Mouse (Mus musculus): ENCODE measurements around the gene Uimc1. TPM values are rescaled to one million over a fixed set of nuclear protein-coding genes. Genes with fewer than 3 reads are reported as not detected.

Uimc1 gene
- polyA plus RNA-seq (2012; rRNA removed), result 9.8 and 11.8 TPM in 2 replicates

GRCm38 (mm10) chr13:55099726-55100478, at the start of gene Uimc1:
Gene Uimc1 (minus strand): TSS chr13:55100300.

GRCm38 (mm10) chr13:55133448-55133847, 33.3 kb upstream of the Uimc1 start, which contains the start of gene Gm17617:
Gene Gm17617 (minus strand): TSS chr13:55133548.

GRCm38 (mm10) chr13:55105045-55105952, 5.2 kb upstream of the Uimc1 start, which contains the start of gene Zfp346:
Gene Zfp346 (plus strand): TSS chr13:55105311.

GRCm38 (mm10) chr13:55021194-55021779, 78.8 kb downstream of the Uimc1 start, which contains the start of gene Hk3:
Gene Hk3 (minus strand): TSS chr13:55021385.

Other genes with a start within 250 kb of the Uimc1 start
- gene Unc5a, start 150.9 kb downstream of the Uimc1 start, polyA plus RNA-seq (2012; rRNA removed), result 0.44 and 0.52 TPM in 2 replicates
- 8.9 and 9.1 TPM in 2 replicates for gene Hk3, start 78.9 kb downstream of the Uimc1 start, polyA plus RNA-seq (2012; rRNA removed)
- gene Zfp346, start 5.0 kb upstream of the Uimc1 start, polyA plus RNA-seq (2012; rRNA removed), result 6.8 and 6.9 TPM in 2 replicates
- not detected in 2 replicates for gene Gm17617, start 33.2 kb upstream of the Uimc1 start, polyA plus RNA-seq (2012; rRNA removed)
- 4.9 and 5.9 TPM in 2 replicates for gene Fgfr4, start 52.3 kb upstream of the Uimc1 start, polyA plus RNA-seq (2012; rRNA removed)
- 7.6 and 8.3 TPM in 2 replicates for gene Nsd1, start 109.5 kb upstream of the Uimc1 start, polyA plus RNA-seq (2012; rRNA removed)
- 147 and 149 TPM in 2 replicates for gene Prelid1, start 220.2 kb upstream of the Uimc1 start, polyA plus RNA-seq (2012; rRNA removed)
- gene Rab24, start 221.6 kb upstream of the Uimc1 start, polyA plus RNA-seq (2012; rRNA removed), result 53.1 and 64.8 TPM in 2 replicates
- gene Mxd3, start 229.5 kb upstream of the Uimc1 start, polyA plus RNA-seq (2012; rRNA removed), result 14.6 and 15.5 TPM in 2 replicates

Measured in liver, embryonic 18 days (tissue).